Mouse (Mus musculus) hindbrain, embryonic 16.5 days (tissue): ENCODE data around the gene Gm10715. TPM values are rescaled to one million over a fixed set of nuclear protein-coding genes. Genes with fewer than 3 reads are reported as not detected.
"Not testable (repeated sequence)": the region's sequence is repeated elsewhere in the genome, so short reads cannot be mapped to it uniquely, and the experiment has no call there.

Experiments
- ATAC-seq: fragments of 200-750 bp; cut with Nextera tagmentation; 2 replicates; pipeline ENCODE4 v1.8.0; 2017; ENCODE audit warnings: moderate TSS enrichment, moderate library complexity
- H3K27ac ChIP-seq: fragments of 300-500 bp; sonication (generic); 2 replicates; pipeline ENCODE4 v1.5.1; 2014; ENCODE audit warnings: low read depth, mild to moderate bottlenecking, control low read depth, low read length, moderate library complexity
- H3K27me3 ChIP-seq: fragments of 300-500 bp; sonication (generic); replicated peaks from 2 replicates; pipeline ENCODE4 v1.6.1; 2014; ENCODE audit warnings: low read length; ENCODE audit not compliant: control insufficient read depth, insufficient read depth
- H3K36me3 ChIP-seq: fragments of 300-500 bp; sonication (generic); 2 replicates; pipeline ENCODE4 v1.6.1; 2014; ENCODE audit warnings: mild to moderate bottlenecking, low read length, moderate library complexity, mixed read lengths; ENCODE audit not compliant: control insufficient read depth, insufficient read depth
- H3K4me1 ChIP-seq: fragments of 300-500 bp; sonication (generic); 2 replicates; pipeline ENCODE4 v1.6.1; 2014; ENCODE audit warnings: low read depth, low read length; ENCODE audit not compliant: control insufficient read depth, insufficient read depth
- H3K4me2 ChIP-seq: fragments of 300-500 bp; sonication (generic); 2 replicates; pipeline ENCODE4 v1.6.1; 2014; ENCODE audit warnings: mild to moderate bottlenecking, low read length, control low read depth, moderate library complexity
- H3K4me3 ChIP-seq: fragments of 300-500 bp; sonication (generic); 2 replicates; pipeline ENCODE4 v1.5.1; 2014; ENCODE audit warnings: mild to moderate bottlenecking, low read length, control low read depth, moderate library complexity
- H3K9ac ChIP-seq: fragments of 300-500 bp; sonication (generic); 2 replicates; pipeline ENCODE4 v1.6.1; 2014; ENCODE audit warnings: low read depth, mild to moderate bottlenecking, control low read depth, low read length, moderate library complexity
- H3K9me3 ChIP-seq: fragments of 300-500 bp; sonication (generic); 2 replicates; pipeline ENCODE4 v1.6.1; 2014; ENCODE audit warnings: mild to moderate bottlenecking, low read length, moderate library complexity; ENCODE audit not compliant: control insufficient read depth
- WGBS: fragments of 180-500 bp; shearing (Covaris S2); extraction: QIAGEN DNeasy Blood & Tissue Kit; methylation state at CpG from one replicate; pipeline ENCODE4 v1.1.7; 2014; 5-methylcytosine and 5-hydroxymethylcytosine counted together
- polyA plus RNA-seq: library from polyadenylated mRNA; unstranded; fragments of >200 nt; fragmentation: Nextera tagmentation; extraction: Ambion mirVana; gene quantifications from 2 replicates; pipeline ENCODE4 v1.2.1, GENCODE M21; 2015

The Gm10715 gene
- polyA plus RNA-seq, 1 experiment from 2014 or later: not detected

DNA sequence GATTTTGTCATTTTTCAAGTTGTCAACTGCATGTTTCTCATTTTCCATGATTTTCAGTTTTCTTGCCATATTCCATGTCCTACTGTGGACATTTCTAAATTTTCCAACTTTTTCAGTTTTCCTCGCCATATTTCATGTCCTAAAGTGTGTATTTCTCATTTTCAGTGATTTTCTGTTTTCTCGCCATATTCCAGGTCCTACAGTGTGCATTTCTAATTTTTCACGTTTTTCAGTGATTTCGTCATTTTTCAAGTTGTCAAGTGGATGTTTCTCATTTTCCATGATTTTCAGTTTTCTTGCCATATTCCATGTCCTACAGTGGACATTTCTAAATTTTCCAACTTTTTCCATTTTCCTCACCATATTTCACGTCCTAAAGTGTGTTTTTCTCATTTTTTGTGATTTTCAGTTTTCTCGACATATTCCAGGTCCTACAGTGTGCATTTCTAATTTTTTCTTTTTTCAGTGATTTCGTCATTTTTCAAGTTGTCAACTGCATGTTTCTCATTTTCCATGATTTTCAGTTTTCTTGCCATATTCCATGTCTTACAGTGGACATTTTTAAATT is 24.5 kb upstream of the Gm10715 start:
- H3K27me3 ChIP-seq, H3K4me3 ChIP-seq, H3K9me3 ChIP-seq, ATAC-seq, H3K4me2 ChIP-seq, H3K27ac ChIP-seq, H3K36me3 ChIP-seq, H3K4me1 ChIP-seq, H3K9ac ChIP-seq: not testable (repeated sequence)
- 78% methylated on average over 2 of the region's 7 CpGs for WGBS

DNA sequence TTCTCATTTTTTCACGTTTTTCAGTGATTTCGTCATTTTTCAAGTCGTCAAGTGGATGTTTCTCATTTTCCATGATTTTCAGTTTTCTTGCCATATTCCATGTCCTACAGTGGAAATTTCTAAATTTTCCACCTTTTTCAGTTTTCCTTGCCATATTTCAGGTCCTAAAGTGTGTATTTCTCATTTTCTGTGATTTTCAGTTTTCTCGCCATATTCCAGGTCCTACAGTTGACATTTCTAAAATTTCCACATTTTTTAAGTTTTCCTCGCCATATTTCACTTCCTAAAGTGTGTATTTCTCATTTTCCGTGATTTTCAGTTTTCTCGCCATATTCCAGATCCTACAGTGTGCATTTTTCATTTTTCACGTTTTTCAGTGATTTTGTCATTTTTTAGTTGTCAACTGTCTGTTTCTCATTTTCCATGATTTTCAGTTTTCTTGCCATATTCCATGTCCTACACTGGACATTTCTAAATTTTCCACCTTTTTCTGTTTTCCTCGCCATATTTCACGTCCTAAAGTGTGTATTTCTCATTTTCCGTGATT is 23.9 kb upstream of the Gm10715 start, which contains the start of gene Gm10721:
Gm10721 (plus strand) TSS at position 408 of the 547 bp plus-strand sequence.
- H3K27ac ChIP-seq, H3K9ac ChIP-seq, H3K4me1 ChIP-seq, H3K36me3 ChIP-seq, H3K9me3 ChIP-seq, H3K4me3 ChIP-seq, H3K27me3 ChIP-seq, H3K4me2 ChIP-seq: not testable (repeated sequence)
- ATAC-seq: peak; percentile 66; the same call in 1 of the 2 replicates
- WGBS: no CpG with 5 or more reads among the region's 11 CpGs

DNA sequence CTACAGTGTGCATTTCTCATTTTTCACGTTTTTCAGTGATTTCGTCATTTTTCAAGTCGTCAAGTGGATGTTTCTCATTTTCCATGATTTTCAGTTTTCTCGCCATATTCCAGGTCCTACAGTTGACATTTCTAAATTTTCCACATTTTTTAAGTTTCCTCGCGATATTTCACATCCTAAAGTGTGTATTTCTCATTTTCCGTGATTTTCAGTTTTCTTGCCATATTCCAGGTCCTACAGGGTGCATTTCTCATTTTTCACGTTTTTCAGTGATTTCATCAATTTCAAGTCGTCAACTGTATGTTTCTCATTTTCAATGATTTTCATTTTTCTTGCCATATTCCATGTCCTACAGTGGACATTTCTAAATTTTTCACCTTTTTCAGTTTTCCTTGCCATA is 21.3 kb upstream of the Gm10715 start, which contains the start of gene Gm10720:
Gm10720 (plus strand) TSS at position 301 of the 400 bp plus-strand sequence.
- 58% methylated on average over 4 of the region's 9 CpGs for WGBS
- H3K4me2 ChIP-seq: not testable (repeated sequence)

DNA sequence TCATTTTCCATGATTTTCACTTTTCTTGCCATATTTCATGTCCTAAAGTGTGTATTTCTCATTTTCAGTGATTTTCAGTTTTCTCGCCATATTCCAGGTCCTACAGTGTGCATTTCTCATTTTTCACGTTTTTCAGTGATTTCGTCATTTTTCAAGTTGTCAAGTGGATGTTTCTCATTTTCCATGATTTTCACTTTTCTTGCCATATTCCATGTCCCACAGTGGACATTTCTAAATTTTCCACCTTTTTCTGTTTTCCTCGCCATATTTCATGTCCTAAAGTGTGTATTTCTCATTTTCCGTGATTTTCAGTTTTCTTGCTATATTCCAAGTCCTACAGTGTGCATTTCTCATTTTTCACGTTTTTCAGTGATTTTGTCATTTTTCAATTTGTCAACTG is 20.8 kb upstream of the Gm10715 start:
- not testable (repeated sequence) for H3K27ac ChIP-seq, H3K27me3 ChIP-seq, H3K4me3 ChIP-seq, H3K4me2 ChIP-seq, H3K9ac ChIP-seq, H3K4me1 ChIP-seq, H3K9me3 ChIP-seq, H3K36me3 ChIP-seq, ATAC-seq
- 73% methylated on average over 4 of the region's 6 CpGs for WGBS

More for the DNA sequence above, 21.3 kb upstream of the Gm10715 start, which contains the start of gene Gm10720:
- not testable (repeated sequence) for H3K9ac ChIP-seq, H3K36me3 ChIP-seq, ATAC-seq, H3K27me3 ChIP-seq, H3K9me3 ChIP-seq, H3K4me3 ChIP-seq, H3K27ac ChIP-seq, H3K4me1 ChIP-seq

DNA sequence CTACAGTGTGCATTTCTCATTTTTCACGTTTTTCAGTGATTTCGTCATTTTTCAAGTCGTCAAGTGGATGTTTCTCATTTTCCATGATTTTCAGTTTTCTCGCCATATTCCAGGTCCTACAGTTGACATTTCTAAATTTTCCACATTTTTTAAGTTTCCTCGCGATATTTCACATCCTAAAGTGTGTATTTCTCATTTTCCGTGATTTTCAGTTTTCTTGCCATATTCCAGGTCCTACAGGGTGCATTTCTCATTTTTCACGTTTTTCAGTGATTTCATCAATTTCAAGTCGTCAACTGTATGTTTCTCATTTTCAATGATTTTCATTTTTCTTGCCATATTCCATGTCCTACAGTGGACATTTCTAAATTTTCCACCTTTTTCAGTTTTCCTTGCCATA is 19.6 kb upstream of the Gm10715 start, which contains the start of gene Gm10719:
Gm10719 (plus strand) TSS at position 301 of the 400 bp plus-strand sequence.
- H3K27me3 ChIP-seq, H3K36me3 ChIP-seq, H3K9ac ChIP-seq, ATAC-seq, H3K4me2 ChIP-seq, H3K27ac ChIP-seq, H3K4me3 ChIP-seq, H3K4me1 ChIP-seq, H3K9me3 ChIP-seq: not testable (repeated sequence)
- no CpG with 5 or more reads among the region's 9 CpGs for WGBS

DNA sequence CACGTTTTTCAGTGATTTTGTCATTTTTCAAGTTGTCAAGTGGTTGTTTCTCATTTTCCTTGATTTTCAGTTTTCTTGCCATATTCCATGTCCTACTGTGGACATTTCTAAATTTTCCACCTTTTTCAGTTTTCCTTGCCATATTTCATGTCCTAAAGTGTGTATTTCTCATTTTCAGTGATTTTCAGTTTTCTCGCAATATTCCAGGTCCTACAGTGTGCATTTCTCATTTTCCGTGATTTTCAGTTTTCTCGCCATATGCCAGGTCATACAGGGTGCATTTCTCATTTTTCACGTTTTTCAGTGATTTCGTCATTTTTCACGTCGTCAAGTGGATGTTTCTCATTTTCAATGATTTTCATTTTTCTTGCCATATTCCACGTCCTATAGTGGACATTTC is 17.7 kb upstream of the Gm10715 start:
- H3K27ac ChIP-seq, ATAC-seq, H3K4me2 ChIP-seq, H3K27me3 ChIP-seq, H3K4me1 ChIP-seq, H3K36me3 ChIP-seq, H3K9ac ChIP-seq, H3K4me3 ChIP-seq, H3K9me3 ChIP-seq: not testable (repeated sequence)
- WGBS: 62% methylated on average over 9 of the region's 9 CpGs

DNA sequence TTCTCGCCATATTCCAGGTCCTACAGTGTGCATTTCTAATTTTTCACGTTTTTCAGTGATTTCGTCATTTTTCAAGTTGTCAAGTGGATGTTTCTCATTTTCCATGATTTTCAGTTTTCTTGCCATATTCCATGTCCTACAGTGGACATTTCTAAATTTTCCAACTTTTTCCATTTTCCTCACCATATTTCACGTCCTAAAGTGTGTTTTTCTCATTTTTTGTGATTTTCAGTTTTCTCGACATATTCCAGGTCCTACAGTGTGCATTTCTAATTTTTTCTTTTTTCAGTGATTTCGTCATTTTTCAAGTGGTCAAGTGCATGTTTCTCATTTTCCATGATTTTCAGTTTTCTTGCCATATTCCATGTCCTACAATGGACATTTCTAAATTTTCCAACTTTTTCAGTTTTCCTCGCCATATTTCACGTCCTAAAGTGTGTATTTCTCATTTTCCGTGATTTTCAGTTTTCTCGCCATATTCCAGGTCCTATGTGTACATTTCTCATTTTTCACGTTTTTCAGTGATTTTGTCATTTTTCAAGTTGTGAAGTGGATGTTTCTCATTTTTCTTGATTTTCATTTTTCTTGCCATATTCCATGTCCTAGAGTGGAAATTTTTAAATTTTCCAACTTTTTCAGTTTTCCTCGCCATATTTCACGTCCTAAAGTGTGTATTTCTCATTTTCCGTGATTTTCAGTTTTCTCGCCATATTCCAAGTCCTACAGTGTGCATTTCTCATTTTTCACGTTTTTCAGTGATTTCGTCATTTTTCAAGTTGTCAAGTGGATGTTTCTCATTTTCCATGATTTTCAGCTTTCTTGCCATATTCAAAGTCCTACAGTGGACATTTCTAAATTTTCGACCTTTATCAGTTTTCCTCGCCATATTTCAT is 16.6 kb upstream of the Gm10715 start:
- H3K4me1 ChIP-seq, H3K9ac ChIP-seq, H3K9me3 ChIP-seq, H3K27ac ChIP-seq, H3K27me3 ChIP-seq, H3K4me2 ChIP-seq, H3K36me3 ChIP-seq, H3K4me3 ChIP-seq: not testable (repeated sequence)
- WGBS: 82% methylated on average over 11 of the region's 19 CpGs
- ATAC-seq: peak; percentile 69; the same call in 1 of the 2 replicates

DNA sequence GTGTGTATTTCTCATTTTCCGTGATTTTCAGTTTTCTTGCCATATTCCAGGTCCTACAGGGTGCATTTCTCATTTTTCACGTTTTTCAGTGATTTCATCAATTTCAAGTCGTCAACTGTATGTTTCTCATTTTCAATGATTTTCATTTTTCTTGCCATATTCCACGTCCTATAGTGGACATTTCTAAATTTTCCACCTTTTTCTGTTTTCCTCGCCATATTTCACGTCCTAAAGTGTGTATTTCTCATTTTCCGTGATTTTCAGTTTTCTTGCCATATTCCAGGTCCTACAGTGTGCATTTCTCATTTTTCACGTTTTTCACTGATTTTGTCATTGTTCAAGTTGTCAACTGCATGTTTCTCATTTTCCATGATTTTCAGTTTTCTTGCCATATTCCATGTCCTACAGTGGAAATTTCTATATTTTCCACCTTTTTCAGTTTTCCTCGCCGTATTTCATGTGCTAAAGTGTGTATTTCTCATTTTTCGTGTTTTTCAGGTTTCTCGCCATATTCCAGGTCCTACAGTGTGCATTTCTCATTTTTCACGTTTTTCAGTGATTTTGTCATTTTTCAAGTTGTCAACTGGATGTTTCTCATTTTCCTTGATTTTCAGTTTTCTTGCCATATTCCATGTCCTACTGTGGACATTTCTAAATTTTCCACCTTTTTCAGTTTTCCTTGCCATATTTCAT is 14.2 kb upstream of the Gm10715 start:
- 75% methylated on average over 9 of the region's 13 CpGs for WGBS
- not testable (repeated sequence) for ATAC-seq

More for the DNA sequence above, 14.2 kb upstream of the Gm10715 start:
- not testable (repeated sequence) for H3K27me3 ChIP-seq, H3K4me3 ChIP-seq, H3K4me2 ChIP-seq, H3K9me3 ChIP-seq, H3K4me1 ChIP-seq, H3K27ac ChIP-seq, H3K9ac ChIP-seq, H3K36me3 ChIP-seq
